ENCODE assay signal across 22 mouse cellular contexts in genomic region chr2:20957995-20958394, GRCm38 (mm10). TPM values are rescaled to one million over a fixed set of nuclear protein-coding genes. Genes with fewer than 3 reads are reported as not detected.
A peak's percentile ranks its signal among the peaks of the same experiment; 100 is the strongest.
DNase-seq lines count a peak whose midpoint lies in the region; ATAC-seq and TF ChIP-seq lines count a peak whose summit lies in the region.
"Had no signal": no experiment of that assay in that cellular context is flagged by ENCODE, and none has a peak within 500 bp of the region (broad histone marks: within the 10 kb centered on the region; RNA-seq: fewer than 3 reads in every experiment).

No protein-coding gene starts in this region.

- no peak overlapping the region for H3K9ac ChIP-seq in kidney, postnatal 0 days (ENCODE audit: low read depth, low read length)
- no peak overlapping the region for H3K9ac ChIP-seq in liver, embryonic 15.5 days
- H3K9ac ChIP-seq in liver, embryonic 12.5 days = no peak overlapping the region
- no peak overlapping the region for H3K9ac ChIP-seq in stomach, postnatal 0 days (ENCODE audit: low read length)
- H3K9ac ChIP-seq: heart, embryonic 15.5 days; kidney, embryonic 15.5 days; lung, embryonic 15.5 days; midbrain, embryonic 13.5 days; neural tube, embryonic 13.5 days had no signal

- 85% methylated on average over 1 of the region's 1 CpGs for WGBS in kidney, postnatal 0 days
- WGBS in liver, embryonic 15.5 days (ENCODE audit: insufficient replicate concordance) = 74% methylated on average over 1 of the region's 1 CpGs
- WGBS in liver, embryonic 12.5 days (ENCODE audit: insufficient replicate concordance) = 83% methylated on average over 1 of the region's 1 CpGs
- WGBS in stomach, postnatal 0 days = 95% methylated on average over 1 of the region's 1 CpGs

- no peaks in the 10 kb centered on the region for H3K9me3 ChIP-seq in kidney, postnatal 0 days (replicated peaks; ENCODE audit: low read length)
- H3K9me3 ChIP-seq in liver, embryonic 15.5 days (replicated peaks) = no peaks in the 10 kb centered on the region
- H3K9me3 ChIP-seq in liver, embryonic 12.5 days (replicated peaks) = no peaks in the 10 kb centered on the region
- H3K9me3 ChIP-seq in stomach, postnatal 0 days (ENCODE audit: control insufficient read depth, low read length) = no peaks in the 10 kb centered on the region
- H3K9me3 ChIP-seq: heart, embryonic 15.5 days; kidney, embryonic 15.5 days; lung, embryonic 15.5 days; midbrain, embryonic 13.5 days; neural tube, embryonic 13.5 days had no signal

- TF ChIP-seq EP300 in stomach, postnatal 0 days (optimal IDR thresholded peaks at IDR 0.05) = no peak

- TF ChIP-seq CTCF in gastrocnemius, adult 2 months (IDR thresholded peaks at IDR 0.05) = peak; percentile 15; the same call in 1 of the 2 replicates
- peak; percentile 16; the same call in 1 of the 2 replicates for TF ChIP-seq CTCF in kidney, postnatal 0 days (IDR thresholded peaks at IDR 0.05; ENCODE audit: low read depth)
- 0 out of 2 replicates have a peak, but pooled peaks have one; percentile 31 for TF ChIP-seq CTCF in stomach, postnatal 0 days (IDR thresholded peaks at IDR 0.05; ENCODE audit: low read depth)

- intact Hi-C loops in gastrocnemius, adult 2 months (cut with DNase I) = no loop called here

- no peak for ATAC-seq in kidney, postnatal 0 days (replicated peaks; ENCODE audit: low FRiP score, low read depth)
- ATAC-seq in liver, embryonic 15.5 days (ENCODE audit: insufficient read depth) = no peak
- no peak for ATAC-seq in liver, embryonic 12.5 days
- ATAC-seq in stomach, postnatal 0 days (ENCODE audit: low FRiP score, low TSS enrichment) = no peak
- ATAC-seq: forebrain, embryonic 14.5 days; hindbrain, embryonic 16.5 days; midbrain, embryonic 13.5 days had no signal

- no peaks in the 10 kb centered on the region for H3K27me3 ChIP-seq in kidney, postnatal 0 days (ENCODE audit: insufficient read depth, low read length)
- H3K27me3 ChIP-seq in liver, embryonic 15.5 days = no peaks in the 10 kb centered on the region
- no peaks in the 10 kb centered on the region for H3K27me3 ChIP-seq in liver, embryonic 12.5 days (replicated peaks)
- no peaks in the 10 kb centered on the region for H3K27me3 ChIP-seq in stomach, postnatal 0 days (ENCODE audit: control insufficient read depth, insufficient read depth, low read length)
- H3K27me3 ChIP-seq: heart, embryonic 15.5 days; kidney, embryonic 15.5 days; lung, embryonic 15.5 days; midbrain, embryonic 13.5 days; neural tube, embryonic 13.5 days had no signal

- 0 out of 2 replicates have a peak, but pooled peaks cover 7% of the 10 kb centered on the region for H3K4me1 ChIP-seq in kidney, postnatal 0 days (replicated peaks; ENCODE audit: insufficient read depth, low read length)
- H3K4me1 ChIP-seq in liver, embryonic 15.5 days (replicated peaks) = peaks cover 43% of the 10 kb centered on the region
- H3K4me1 ChIP-seq in liver, embryonic 12.5 days = peaks cover 61% of the 10 kb centered on the region
- H3K4me1 ChIP-seq in stomach, postnatal 0 days (replicated peaks; ENCODE audit: control insufficient read depth, insufficient read depth) = peaks cover 5% of the 10 kb centered on the region; the same call in 1 of the 2 replicates

- no peak overlapping the region for H3K4me3 ChIP-seq in gastrocnemius, adult 2 months
- H3K4me3 ChIP-seq in kidney, postnatal 0 days (replicated peaks; ENCODE audit: low read depth, low read length) = no peak overlapping the region
- no peak overlapping the region for H3K4me3 ChIP-seq in liver, embryonic 15.5 days (replicated peaks)
- no peak overlapping the region for H3K4me3 ChIP-seq in liver, embryonic 12.5 days
- no peak overlapping the region for H3K4me3 ChIP-seq in stomach, postnatal 0 days (ENCODE audit: low read depth, low read length)
- H3K4me3 ChIP-seq: heart, embryonic 15.5 days; kidney, embryonic 15.5 days; lung, embryonic 15.5 days; midbrain, embryonic 13.5 days; neural tube, embryonic 13.5 days had no signal

- no peaks in the 10 kb centered on the region for H3K36me3 ChIP-seq in kidney, postnatal 0 days (ENCODE audit: insufficient read depth, low read length)
- H3K36me3 ChIP-seq in liver, embryonic 15.5 days (replicated peaks) = peaks cover 5% of the 10 kb centered on the region
- H3K36me3 ChIP-seq in liver, embryonic 12.5 days = peaks cover 5% of the 10 kb centered on the region
- no peaks in the 10 kb centered on the region for H3K36me3 ChIP-seq in stomach, postnatal 0 days (ENCODE audit: control insufficient read depth, insufficient read depth, low read length)
- H3K36me3 ChIP-seq: heart, embryonic 15.5 days; kidney, embryonic 15.5 days; lung, embryonic 15.5 days; midbrain, embryonic 13.5 days; neural tube, embryonic 13.5 days had no signal

- H3K27ac ChIP-seq in gastrocnemius, adult 2 months = no peak overlapping the region
- H3K27ac ChIP-seq in kidney, postnatal 0 days = no peak overlapping the region
- H3K27ac ChIP-seq in liver, embryonic 15.5 days (replicated peaks) = 0 out of 2 replicates have a peak overlapping the region, but pooled peaks have one; percentile 5
- no peak overlapping the region for H3K27ac ChIP-seq in liver, embryonic 12.5 days
- H3K27ac ChIP-seq in stomach, postnatal 0 days (replicated peaks) = no peak overlapping the region
- H3K27ac ChIP-seq: heart, embryonic 15.5 days; kidney, embryonic 15.5 days; lung, embryonic 15.5 days; macrophage; midbrain, embryonic 13.5 days; neural tube, embryonic 13.5 days had no signal

- no peak for DNase-seq in gastrocnemius, adult 2 months
- DNase-seq in gastrocnemius, postnatal 4 days (ENCODE audit: low spot score in 2 of 2) = no peak
- no peak for DNase-seq in kidney, postnatal 0 days (ENCODE audit: low spot score)
- no peak for DNase-seq in kidney, adult 9 months
- DNase-seq in stomach, postnatal 0 days (ENCODE audit: low spot score) = no peak
- DNase-seq: adrenal gland, postnatal 25 days; cerebellum, adult 18-20 months; cerebellum, postnatal 25 days; gastrocnemius, postnatal 25 days; heart, adult 18-20 months; kidney, postnatal 36 days; layer of hippocampus, postnatal 36 days had no signal

- H3K4me2 ChIP-seq in kidney, postnatal 0 days (ENCODE audit: low read length) = no peak overlapping the region
- H3K4me2 ChIP-seq in liver, embryonic 15.5 days = no peak overlapping the region
- no peak overlapping the region for H3K4me2 ChIP-seq in liver, embryonic 12.5 days
- no peak overlapping the region for H3K4me2 ChIP-seq in stomach, postnatal 0 days (replicated peaks; ENCODE audit: low read depth)
- H3K4me2 ChIP-seq: heart, embryonic 15.5 days; kidney, embryonic 15.5 days; lung, embryonic 15.5 days; midbrain, embryonic 13.5 days; neural tube, embryonic 13.5 days had no signal

RNA-seq across cellular contexts. Expression of gene Arhgap21, which starts 10.7 kb away (rescaled TPM):
- 10 to 100 TPM; 32.4 to 35.6 TPM for total RNA-seq in gastrocnemius, adult 2 months (2021)
- total RNA-seq in gastrocnemius, postnatal 4 days (2021) = 10 to 100 TPM; 87.5 to 91.7 TPM
- polyA plus RNA-seq in kidney, postnatal 0 days (2015; fragmentation: Nextera tagmentation; extraction: Ambion mirVana) = 8.3 and 9.6 TPM in 2 replicates
- polyA plus RNA-seq in liver, embryonic 15.5 days (2015; fragmentation: Nextera tagmentation; extraction: Ambion mirVana) = 5.8 and 7.8 TPM in 2 replicates
- 10.9 and 12.4 TPM in 2 replicates for polyA plus RNA-seq in liver, embryonic 12.5 days (2016; fragmentation: Nextera tagmentation; extraction: Ambion mirVana)
- 5.2 and 5.5 TPM in 2 replicates for polyA plus RNA-seq in stomach, postnatal 0 days (2015; fragmentation: Nextera tagmentation; extraction: Ambion mirVana)
